Mouse (Mus musculus): ENCODE results near the gene Fgg. TPM values are rescaled to one million over a fixed set of nuclear protein-coding genes. Genes with fewer than 3 reads are reported as not detected.

The Fgg gene
- polyA plus RNA-seq, 1 experiment from 2014 or later, result not detected

DNA sequence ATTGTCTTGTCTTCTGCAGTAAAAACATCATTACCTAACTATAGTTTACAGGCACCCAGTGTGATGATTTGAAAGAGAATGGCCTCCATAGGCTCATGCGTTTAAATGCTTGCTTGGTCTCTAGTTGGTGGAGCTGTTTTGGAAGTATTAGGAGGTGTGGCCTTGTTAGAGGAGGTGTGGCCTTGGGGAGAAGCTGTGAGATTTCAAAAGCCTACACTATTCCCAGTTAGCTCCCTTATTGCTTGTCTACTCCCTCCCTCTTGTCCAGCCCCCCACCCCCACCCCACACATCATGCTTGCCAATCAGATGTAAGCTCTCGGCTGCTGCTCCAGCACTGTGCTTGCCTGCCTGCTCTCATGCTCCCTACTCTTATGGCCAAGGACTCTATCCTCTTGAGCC is 49.5 kb downstream of the Fgg start:
- H3K4me3 ChIP-seq, result 0 out of 2 replicates have a peak overlapping the region, but pooled peaks have one; percentile 77
- H3K4me2 ChIP-seq (replicated peaks), result no peak overlapping the region

More for the DNA sequence above, 49.5 kb downstream of the Fgg start:
- H3K4me1 ChIP-seq, result peaks cover 9% of the 10 kb centered on the region
- no peak for ATAC-seq (ENCODE audit: low FRiP score)
- 97% methylated on average over 2 of the region's 2 CpGs for WGBS
- peaks cover 40% of the 10 kb centered on the region for H3K36me3 ChIP-seq
- no peak overlapping the region for H3K27ac ChIP-seq
- H3K9ac ChIP-seq, result no peak overlapping the region
- H3K27me3 ChIP-seq, result no peaks in the 10 kb centered on the region
- no peaks in the 10 kb centered on the region for H3K9me3 ChIP-seq (replicated peaks)

Other genes with a start within 250 kb of the Fgg start
- gene Rbm46, start 131.2 kb upstream of the Fgg start, polyA plus RNA-seq (2016; fragmentation: Nextera tagmentation; extraction: Ambion mirVana), result 4.1 and 5.2 TPM in 2 replicates
- 0.04 and 0.10 TPM in 2 replicates for gene Lrat, start 103.8 kb upstream of the Fgg start, polyA plus RNA-seq (2016; fragmentation: Nextera tagmentation; extraction: Ambion mirVana)
- gene Fga, start 18.4 kb downstream of the Fgg start, polyA plus RNA-seq (2016; fragmentation: Nextera tagmentation; extraction: Ambion mirVana), result not detected in 2 replicates
- not detected in 2 replicates for gene Fgb, start 42.1 kb downstream of the Fgg start, polyA plus RNA-seq (2016; fragmentation: Nextera tagmentation; extraction: Ambion mirVana)
- gene Plrg1, start 47.8 kb downstream of the Fgg start, polyA plus RNA-seq (2016; fragmentation: Nextera tagmentation; extraction: Ambion mirVana), result 105 and 106 TPM in 2 replicates
- gene Dchs2, start 120.2 kb downstream of the Fgg start, polyA plus RNA-seq (2016; fragmentation: Nextera tagmentation; extraction: Ambion mirVana), result 1.1 and 1.3 TPM in 2 replicates